In the genomic region with DNA sequence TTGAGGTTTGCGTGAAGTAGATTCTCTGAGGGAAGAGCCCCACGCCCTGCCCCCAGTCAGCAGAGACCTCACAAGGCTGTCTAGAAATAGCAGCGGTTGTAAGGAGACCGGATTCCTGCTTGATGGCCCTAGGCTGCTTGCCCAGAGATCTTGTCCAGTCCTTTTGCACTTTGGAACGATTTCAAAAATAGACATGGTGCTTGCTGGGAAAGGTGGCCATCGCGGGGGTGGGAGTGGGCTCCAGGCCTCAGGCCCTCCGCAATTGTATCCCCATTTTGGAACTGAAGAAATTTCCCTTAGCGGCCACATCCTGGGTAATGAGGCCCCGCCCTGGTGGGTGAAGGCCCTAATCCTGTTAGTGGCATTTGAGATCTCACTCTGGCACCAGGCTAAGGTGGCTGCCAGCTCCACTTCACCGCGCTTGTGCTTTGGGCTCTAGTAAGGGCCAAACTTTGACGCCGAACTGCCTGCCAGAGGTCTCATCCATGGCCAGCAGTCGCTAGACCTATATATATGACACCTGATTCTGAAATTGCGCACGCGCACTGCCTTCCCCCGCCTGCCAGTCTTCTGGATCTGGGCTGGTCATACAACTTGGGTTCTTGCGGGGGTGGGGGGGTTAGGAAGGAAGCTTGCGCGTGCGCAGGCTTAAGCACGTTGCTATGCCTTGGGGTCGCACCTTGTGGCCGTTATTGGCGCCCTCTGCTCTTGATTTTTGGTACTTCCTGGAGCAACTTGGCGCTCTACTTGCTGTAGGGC, we compare ENCODE assay signal across 8 mouse cellular contexts. TPM values are rescaled to one million over a fixed set of nuclear protein-coding genes. Genes with fewer than 3 reads are reported as not detected.
DNase-seq lines count a peak whose midpoint lies in the region; ATAC-seq and TF ChIP-seq lines count a peak whose summit lies in the region.

No protein-coding gene starts in this region.

- 2% methylated on average over 28 of the region's 28 CpGs for WGBS in intestine, embryonic 14.5 days
- 2% methylated on average over 28 of the region's 28 CpGs for WGBS in limb, embryonic 10.5 days
- WGBS in midbrain, embryonic 11.5 days = under 1% methylated on average over 28 of the region's 28 CpGs
- 2% methylated on average over 28 of the region's 28 CpGs for WGBS in small intestine, adult 2 months

- peaks cover 40% of the 10 kb centered on the region for H3K36me3 ChIP-seq in intestine, embryonic 14.5 days (ENCODE audit: control insufficient read depth, insufficient read depth, low read length)
- peaks cover 46% of the 10 kb centered on the region for H3K36me3 ChIP-seq in limb, embryonic 10.5 days
- H3K36me3 ChIP-seq in midbrain, embryonic 11.5 days (ENCODE audit: control insufficient read depth, insufficient read depth, low read length) = peaks cover 15% of the 10 kb centered on the region
- peaks cover 34% of the 10 kb centered on the region for H3K36me3 ChIP-seq in small intestine, adult 2 months (ENCODE audit: control insufficient read depth, insufficient read depth, low read length)

- H3K4me2 ChIP-seq in intestine, embryonic 14.5 days (ENCODE audit: low read length) = peak overlapping the region; percentile 91
- peak overlapping the region; percentile 93 for H3K4me2 ChIP-seq in midbrain, embryonic 11.5 days

- peaks cover 5% of the 10 kb centered on the region for H3K4me1 ChIP-seq in intestine, embryonic 14.5 days (replicated peaks; ENCODE audit: control insufficient read depth, insufficient read depth, low read length)
- H3K4me1 ChIP-seq in limb, embryonic 10.5 days = peaks cover 17% of the 10 kb centered on the region
- H3K4me1 ChIP-seq in midbrain, embryonic 11.5 days (ENCODE audit: control insufficient read depth, insufficient read depth, low read length) = peaks cover 13% of the 10 kb centered on the region
- peaks cover 27% of the 10 kb centered on the region; the same call in 1 of the 2 replicates for H3K4me1 ChIP-seq in small intestine, adult 2 months (ENCODE audit: control insufficient read depth, insufficient read depth, insufficient read length, low read length)

- peak; percentile 7 for ATAC-seq in intestine, embryonic 14.5 days (replicated peaks; ENCODE audit: low FRiP score, low TSS enrichment, low read depth)
- ATAC-seq in midbrain, embryonic 11.5 days (ENCODE audit: low FRiP score) = peak; percentile 33

- intact Hi-C loops in gastrocnemius, postnatal 36 days (cut with DNase I) = loop anchor here (5.0 kb wide), 1 partner anchor 49 kb away; the partner anchor contains the start of genes Gtf2h1 and Hps5

- H3K27ac ChIP-seq in intestine, embryonic 14.5 days (ENCODE audit: low read depth) = peak overlapping the region; percentile 97
- peak overlapping the region; percentile 98 for H3K27ac ChIP-seq in limb, embryonic 10.5 days
- H3K27ac ChIP-seq in midbrain, embryonic 11.5 days (ENCODE audit: low read depth, low read length) = peak overlapping the region; percentile 61; the same call in 1 of the 2 replicates
- H3K27ac ChIP-seq in small intestine, adult 2 months (ENCODE audit: insufficient read depth, low read depth, low read length) = peak overlapping the region; percentile 96

- H3K4me3 ChIP-seq in intestine, embryonic 14.5 days (ENCODE audit: low read depth, low read length) = peak overlapping the region; percentile 96
- peak overlapping the region; percentile 92 for H3K4me3 ChIP-seq in limb, embryonic 10.5 days
- peak overlapping the region; percentile 89 for H3K4me3 ChIP-seq in midbrain, embryonic 11.5 days (ENCODE audit: low read depth, low read length)
- peak overlapping the region; percentile 93 for H3K4me3 ChIP-seq in small intestine, adult 2 months (ENCODE audit: low read depth, low read length)

- peak overlapping the region; percentile 98 for H3K9ac ChIP-seq in intestine, embryonic 14.5 days (ENCODE audit: low read length)
- H3K9ac ChIP-seq in midbrain, embryonic 11.5 days (ENCODE audit: low read length) = peak overlapping the region; percentile 93

- no peaks in the 10 kb centered on the region for H3K27me3 ChIP-seq in intestine, embryonic 14.5 days (replicated peaks; ENCODE audit: control insufficient read depth, insufficient read depth, low read length)
- H3K27me3 ChIP-seq in limb, embryonic 10.5 days (ENCODE audit: low read depth, poor library complexity, severe bottlenecking) = peaks cover 15% of the 10 kb centered on the region
- H3K27me3 ChIP-seq in midbrain, embryonic 11.5 days (ENCODE audit: control insufficient read depth, insufficient read depth, low read length) = no peaks in the 10 kb centered on the region
- H3K27me3 ChIP-seq in small intestine, adult 2 months (ENCODE audit: control insufficient read depth, insufficient read depth, low read length) = no peaks in the 10 kb centered on the region

- peak; percentile 27 to 48 for DNase-seq in urinary bladder, adult 18-20 months (ENCODE audit: low spot score in 2 of 2)
- no peak for DNase-seq in urinary bladder, postnatal 10 days (ENCODE audit: low spot score)
- peak; percentile 88 for DNase-seq in embryo, embryonic 11 days
- DNase-seq in gastrocnemius, postnatal 36 days = peak; percentile 47 to 62
- DNase-seq in intestine, embryonic 14.5 days (ENCODE audit: low spot score) = peak; percentile 84
- DNase-seq in limb, embryonic 10.5 days (ENCODE audit: low spot score) = peak; percentile 85
- DNase-seq in midbrain, embryonic 11.5 days (ENCODE audit: low spot score, missing footprints) = peak; percentile 95

- no peaks in the 10 kb centered on the region for H3K9me3 ChIP-seq in intestine, embryonic 14.5 days (ENCODE audit: control insufficient read depth, low read length)
- no peaks in the 10 kb centered on the region for H3K9me3 ChIP-seq in limb, embryonic 10.5 days (replicated peaks)
- no peaks in the 10 kb centered on the region for H3K9me3 ChIP-seq in midbrain, embryonic 11.5 days (ENCODE audit: control insufficient read depth, low read length)

- TF ChIP-seq POLR2A in small intestine, adult 2 months (IDR thresholded peaks at IDR 0.05; ENCODE audit: low read depth, low read length) = peak; percentile 76; the same call in 1 of the 2 replicates

- TF ChIP-seq CTCF in small intestine, adult 2 months (IDR thresholded peaks at IDR 0.05; ENCODE audit: extremely low read depth, insufficient read length, insufficient replicate concordance, low read depth, low read length) = peak; percentile 41; the same call in 1 of the 2 replicates

RNA-seq across cellular contexts. Expression of gene Ldha, which starts 5.4 kb away (rescaled TPM):
- 1,000 to 10,000 TPM; 2,924 to 3,276 TPM for total RNA-seq in gastrocnemius, postnatal 36 days (2021)
- 2,451 TPM in 2 replicates for polyA plus RNA-seq in intestine, embryonic 14.5 days (2014; fragmentation: Nextera tagmentation; extraction: Ambion mirVana)
- 2,714 and 3,443 TPM in 2 replicates for polyA plus RNA-seq in limb, embryonic 10.5 days (2016; fragmentation: Nextera tagmentation; extraction: Ambion mirVana)
- polyA plus RNA-seq in midbrain, embryonic 11.5 days (2014; fragmentation: Nextera tagmentation; extraction: Ambion mirVana) = 1,513 and 1,542 TPM in 2 replicates
- polyA plus RNA-seq in small intestine, adult 2 months (2012; rRNA removed) = 766 and 1,649 TPM in 2 replicates

RNA-seq across cellular contexts. Expression of gene Ldhc, which starts 14.3 kb away (rescaled TPM):
- not detected for total RNA-seq in gastrocnemius, postnatal 36 days (2021)
- not detected in 2 replicates for polyA plus RNA-seq in intestine, embryonic 14.5 days (2014; fragmentation: Nextera tagmentation; extraction: Ambion mirVana)
- 0.10 and 0.13 TPM in 2 replicates for polyA plus RNA-seq in limb, embryonic 10.5 days (2016; fragmentation: Nextera tagmentation; extraction: Ambion mirVana)
- not detected in 2 replicates for polyA plus RNA-seq in midbrain, embryonic 11.5 days (2014; fragmentation: Nextera tagmentation; extraction: Ambion mirVana)
- polyA plus RNA-seq in small intestine, adult 2 months (2012; rRNA removed) = not detected in 2 replicates

RNA-seq across cellular contexts. Expression of gene Gtf2h1, which starts 50.8 kb away (rescaled TPM):
- total RNA-seq in gastrocnemius, postnatal 36 days (2021) = 10 to 100 TPM; 14.0 to 14.8 TPM
- polyA plus RNA-seq in intestine, embryonic 14.5 days (2014; fragmentation: Nextera tagmentation; extraction: Ambion mirVana) = 48.7 and 52.9 TPM in 2 replicates
- polyA plus RNA-seq in limb, embryonic 10.5 days (2016; fragmentation: Nextera tagmentation; extraction: Ambion mirVana) = 50.2 and 52.4 TPM in 2 replicates
- polyA plus RNA-seq in midbrain, embryonic 11.5 days (2014; fragmentation: Nextera tagmentation; extraction: Ambion mirVana) = 58.0 and 62.4 TPM in 2 replicates
- 3.1 and 5.9 TPM in 2 replicates for polyA plus RNA-seq in small intestine, adult 2 months (2012; rRNA removed)

RNA-seq across cellular contexts. Expression of gene Hps5, which starts 50.8 kb away (rescaled TPM):
- 10 to 100 TPM in 1 of 2 experiments, 1 to 10 TPM in 1; 8.7 to 12.2 TPM for total RNA-seq in gastrocnemius, postnatal 36 days (2021)
- 18.8 and 20.9 TPM in 2 replicates for polyA plus RNA-seq in intestine, embryonic 14.5 days (2014; fragmentation: Nextera tagmentation; extraction: Ambion mirVana)
- polyA plus RNA-seq in limb, embryonic 10.5 days (2016; fragmentation: Nextera tagmentation; extraction: Ambion mirVana) = 19.0 and 19.5 TPM in 2 replicates
- polyA plus RNA-seq in midbrain, embryonic 11.5 days (2014; fragmentation: Nextera tagmentation; extraction: Ambion mirVana) = 16.3 and 17.9 TPM in 2 replicates
- 14.4 and 22.7 TPM in 2 replicates for polyA plus RNA-seq in small intestine, adult 2 months (2012; rRNA removed)
